Mouse (Mus musculus) cortical plate, adult 2 months (tissue): ENCODE measurements around the gene Klhl36.

Experiments
- CTCF ChIP-seq: fragments of 200-500 bp; IDR thresholded peaks from 2 replicates; pipeline ENCODE4 v1.5.1; 2011; ENCODE audit warnings: mild to moderate bottlenecking, control low read depth, low read length; ENCODE audit not compliant: insufficient read depth; ENCODE audit errors: extremely low read depth
- POLR2A ChIP-seq: fragments of 200-500 bp; IDR thresholded peaks from 2 replicates; pipeline ENCODE4 v1.6.1; 2011; ENCODE audit warnings: mild to moderate bottlenecking, low read length, control low read depth; ENCODE audit not compliant: insufficient read depth; ENCODE audit errors: extremely low read depth

GRCm38 (mm10) chr8:119812650-119813431 lies 49.2 kb upstream of the Klhl36 start:
- no peak for TF ChIP-seq CTCF
- TF ChIP-seq POLR2A: no peak
